Mouse (Mus musculus): ENCODE data around the gene H1foo.

The H1foo gene

DNA sequence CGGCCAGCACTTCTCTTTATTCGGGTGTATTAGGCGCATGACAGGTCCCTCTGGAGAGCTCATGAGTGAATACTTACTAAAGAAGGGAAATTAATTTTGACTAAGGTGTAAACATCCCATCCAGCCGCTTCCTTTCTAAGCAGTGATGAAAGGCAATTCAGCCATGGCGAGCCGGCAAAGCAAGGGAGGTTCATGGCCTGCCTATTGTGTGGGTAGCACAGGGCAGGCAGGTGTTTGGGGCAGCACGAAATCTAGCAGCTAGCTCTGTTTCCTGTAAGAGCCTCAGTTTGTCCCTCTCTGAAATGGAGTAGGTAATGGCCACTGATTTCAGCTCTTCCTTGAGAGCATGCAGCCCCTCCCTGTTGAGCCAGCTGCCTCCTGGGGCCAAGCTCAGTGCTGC is 39.8 kb downstream of the H1foo start:
- in situ Hi-C loops (cut with MboI, MseI), result no loop called here

- in situ Hi-C loops (cut with MboI, MseI), result no loop called here
These were observed 40.9 kb downstream of the H1foo start for GRCm38 (mm10) chr6:115985622-115986021.

DNA sequence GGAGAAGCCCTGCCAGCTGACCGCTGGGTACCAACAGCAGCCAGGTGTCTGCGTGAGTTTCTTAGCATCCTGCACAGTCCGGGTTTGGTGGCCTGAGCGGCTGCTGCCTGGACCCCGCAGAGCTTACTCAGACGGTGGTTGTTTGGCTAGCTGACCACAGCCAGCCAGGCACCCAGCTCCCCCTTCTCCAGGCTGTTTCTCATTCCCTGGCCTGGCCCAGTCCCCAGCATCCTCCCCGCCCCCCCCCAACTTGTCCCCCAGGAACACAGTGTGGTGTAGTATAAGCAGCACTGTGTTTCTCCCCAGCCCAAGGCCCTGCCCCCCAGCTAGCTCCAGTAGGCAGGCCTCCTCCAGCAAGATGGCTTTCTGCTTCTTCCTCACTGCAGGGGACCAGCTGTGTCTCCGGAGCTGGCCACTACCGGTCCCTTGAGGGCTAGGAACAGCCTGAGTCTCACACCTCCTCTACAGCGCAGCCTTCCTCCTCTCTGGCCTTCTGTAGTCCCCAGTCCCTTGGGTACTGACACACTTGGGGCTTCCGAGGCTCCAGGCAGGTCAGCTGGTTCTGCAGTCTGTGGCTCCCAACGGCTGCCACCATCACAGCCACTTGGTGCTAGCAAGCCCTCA is 41.8 kb downstream of the H1foo start:
- in situ Hi-C loops (cut with MboI, MseI), result no loop called here

DNA sequence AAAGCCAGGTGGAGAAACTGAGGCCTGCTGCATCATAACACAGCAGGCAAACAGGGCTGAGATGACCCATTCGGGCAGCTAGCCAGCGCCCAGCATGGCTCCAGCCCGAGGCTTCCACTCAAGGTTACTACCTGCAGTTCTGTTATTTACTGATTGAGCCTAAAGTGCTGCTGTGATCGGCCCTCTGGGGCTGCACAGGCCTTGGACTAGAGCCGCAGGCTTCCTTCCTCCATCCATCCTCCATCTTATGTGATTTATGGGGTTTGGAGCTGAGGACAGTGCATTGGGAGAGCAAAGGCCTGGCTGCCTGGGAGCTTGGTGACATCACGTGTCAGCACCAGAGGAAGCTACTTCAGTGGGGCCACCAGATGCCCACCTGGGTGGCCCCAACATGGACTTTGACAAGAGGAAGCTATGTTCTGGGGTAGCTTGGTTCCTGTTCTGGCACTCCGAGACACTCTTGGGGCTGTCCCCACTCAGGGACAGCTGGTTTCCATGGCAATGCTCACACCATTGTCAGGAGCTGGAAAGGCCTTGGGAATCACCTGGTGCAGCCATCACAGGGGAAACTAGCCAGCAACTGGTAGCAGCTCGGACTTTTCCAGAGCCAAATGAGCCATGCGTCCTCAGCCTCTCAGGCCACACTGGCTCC is 42.5 kb downstream of the H1foo start:
- in situ Hi-C loops (cut with MboI, MseI), result no loop called here

DNA sequence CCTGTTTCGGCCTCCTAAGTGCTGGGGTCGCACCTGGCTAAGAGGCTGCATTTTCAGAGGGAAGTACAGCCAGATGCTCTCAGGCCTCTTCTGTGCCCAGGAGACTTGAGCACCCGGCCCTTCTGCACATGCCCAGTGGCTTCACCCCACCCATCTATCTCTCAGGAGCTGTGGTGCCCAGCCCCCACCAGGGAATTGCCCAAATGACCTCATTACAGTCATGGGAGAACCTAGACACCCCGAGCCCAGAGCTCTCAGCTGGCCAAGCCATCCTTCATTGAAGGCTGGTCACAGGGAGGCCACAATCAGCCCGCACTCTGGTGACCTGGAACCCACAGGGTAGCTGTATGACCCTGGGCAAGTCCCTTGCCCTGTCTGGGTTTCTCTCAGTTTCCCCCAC is 44.3 kb downstream of the H1foo start:
- in situ Hi-C loops (cut with MboI, MseI), result no loop called here

DNA sequence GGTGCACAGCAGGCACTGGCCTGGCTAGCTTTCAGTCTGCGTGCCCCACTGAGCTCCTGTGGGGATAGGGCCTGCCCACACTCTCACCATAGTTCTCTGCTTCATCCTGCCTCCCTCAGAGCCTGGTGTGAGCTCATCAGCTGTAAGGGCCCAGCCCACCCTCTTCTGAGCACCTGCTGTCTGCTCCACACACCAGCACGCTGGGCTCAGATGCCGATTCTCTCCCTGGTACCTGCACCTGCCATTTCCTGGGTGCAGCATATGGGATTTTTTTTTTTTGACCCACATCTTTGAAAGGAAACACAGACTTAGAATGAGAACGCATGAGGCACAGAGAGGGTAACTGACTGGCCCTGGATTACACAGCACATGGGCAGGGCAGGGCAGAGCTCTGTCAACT is 44.9 kb downstream of the H1foo start:
- in situ Hi-C loops (cut with MboI, MseI), result loop anchor here (10.0 kb wide), 2 partner anchors 1895 to 1905 kb away; no protein-coding TSS in a partner anchor

DNA sequence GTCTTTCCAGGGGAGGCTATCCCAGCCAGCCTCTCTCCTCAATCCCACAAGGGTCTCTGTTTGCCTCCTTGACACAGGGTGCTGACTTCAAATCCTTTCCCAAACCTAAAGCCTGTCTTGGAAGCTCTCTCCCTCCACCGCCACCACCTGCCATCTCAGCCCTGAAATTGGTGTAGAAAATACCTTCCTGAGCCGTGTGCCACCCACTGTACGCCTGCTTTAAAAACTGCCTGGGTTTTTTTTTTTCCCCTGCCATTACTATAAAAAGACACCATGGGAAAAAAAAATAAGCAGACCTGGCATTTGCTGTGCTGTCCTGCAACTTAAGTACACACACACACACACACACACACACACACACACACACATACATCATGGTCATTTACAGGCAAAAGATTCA is 45.3 kb downstream of the H1foo start:
- in situ Hi-C loops (cut with MboI, MseI), result loop anchor here (10.0 kb wide), 2 partner anchors 1895 to 1905 kb away; no protein-coding TSS in a partner anchor

DNA sequence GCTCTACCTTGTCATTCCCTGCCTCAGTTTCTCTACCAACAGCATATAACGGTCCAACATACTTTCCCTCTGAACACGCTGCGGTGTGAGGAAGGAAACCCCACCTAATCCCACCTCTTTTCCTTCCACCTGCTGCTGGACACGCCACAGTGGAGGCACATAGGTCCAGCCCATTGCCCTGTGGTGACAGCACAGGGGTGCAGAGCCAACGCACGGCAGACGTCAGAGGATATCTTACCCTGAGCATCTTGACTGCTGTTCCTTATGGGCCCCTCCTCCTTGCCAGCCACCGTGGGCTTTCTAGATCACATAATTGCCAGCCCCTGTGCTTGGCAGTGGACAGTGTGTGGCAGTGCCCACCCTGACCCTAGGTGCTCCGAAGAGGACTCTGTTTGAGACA is 45.7 kb downstream of the H1foo start:
- in situ Hi-C loops (cut with MboI, MseI), result loop anchor here (10.0 kb wide), 2 partner anchors 1894 to 1904 kb away; no protein-coding TSS in a partner anchor

- in situ Hi-C loops (cut with MboI, MseI), result loop anchor here (10.0 kb wide), 2 partner anchors 1894 to 1904 kb away; no protein-coding TSS in a partner anchor
These were observed 46.6 kb downstream of the H1foo start for GRCm38 (mm10) chr6:115991108-115991880.

GRCm38 (mm10) chr6:115991881-115992620 is 47.3 kb downstream of the H1foo start:
- in situ Hi-C loops (cut with MboI, MseI), result loop anchor here (10.0 kb wide), 2 partner anchors 1893 to 1903 kb away; no protein-coding TSS in a partner anchor

DNA sequence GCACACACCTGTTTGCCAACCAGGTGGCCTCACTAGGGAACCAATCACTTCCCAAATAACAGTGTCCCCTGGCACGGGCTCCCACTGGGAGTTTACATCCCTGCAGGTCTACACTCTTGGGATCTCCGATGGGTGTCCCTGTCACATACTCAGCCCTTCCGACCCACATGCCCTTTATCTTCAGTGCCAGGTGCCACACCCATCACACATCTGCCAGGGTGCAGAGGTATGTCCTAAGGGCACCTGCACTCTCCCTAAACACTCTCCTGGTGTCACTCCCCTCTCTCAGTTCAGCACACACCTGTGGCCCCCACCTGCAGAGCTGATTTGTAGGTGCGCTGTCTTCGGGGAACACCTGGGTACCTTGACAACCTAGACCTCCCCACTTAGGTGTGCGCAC is 48.2 kb downstream of the H1foo start:
- in situ Hi-C loops (cut with MboI, MseI), result loop anchor here (10.0 kb wide), 2 partner anchors 1892 to 1902 kb away; no protein-coding TSS in a partner anchor

DNA sequence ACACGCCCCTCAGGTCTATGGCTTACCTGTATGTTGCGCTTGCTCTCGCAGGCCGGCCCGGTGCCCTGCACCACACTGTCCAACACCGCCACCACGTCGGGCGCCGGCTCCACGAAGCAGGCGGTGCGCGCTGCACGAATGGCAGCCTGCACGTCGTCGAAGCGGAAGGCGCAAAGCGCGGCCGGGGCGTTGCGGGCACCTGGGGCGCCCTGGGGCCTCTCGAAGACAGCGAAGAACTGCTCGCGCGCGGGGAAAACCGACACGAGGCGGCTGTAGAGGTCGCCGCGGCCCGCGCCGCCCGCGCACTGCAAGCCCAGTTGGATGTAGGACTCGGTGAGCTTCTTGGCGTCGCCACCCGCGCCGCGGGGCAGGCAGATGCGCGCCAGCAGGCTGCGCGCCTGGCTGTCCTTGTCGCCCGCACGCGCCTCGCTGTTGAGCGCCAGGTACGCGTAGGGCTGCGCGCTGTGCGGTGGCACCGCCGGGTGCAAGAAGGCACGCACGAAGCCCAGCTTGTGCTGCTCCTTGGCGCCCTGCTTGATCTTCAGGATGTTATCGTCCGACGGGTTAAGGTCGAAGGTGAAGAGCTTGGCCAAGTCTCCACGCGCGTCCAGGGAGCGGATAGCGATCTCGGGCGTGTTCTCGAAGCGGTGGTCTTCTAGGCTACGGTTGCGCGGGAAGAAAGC is 48.9 kb downstream of the H1foo start:
- in situ Hi-C loops (cut with MboI, MseI), result loop anchor here (10.0 kb wide), 2 partner anchors 1891 to 1901 kb away; no protein-coding TSS in a partner anchor

GRCm38 (mm10) chr6:115994146-115994876 is 49.6 kb downstream of the H1foo start:
- in situ Hi-C loops (cut with MboI, MseI), result loop anchor here (10.0 kb wide), 2 partner anchors 1890 to 1900 kb away; no protein-coding TSS in a partner anchor

DNA sequence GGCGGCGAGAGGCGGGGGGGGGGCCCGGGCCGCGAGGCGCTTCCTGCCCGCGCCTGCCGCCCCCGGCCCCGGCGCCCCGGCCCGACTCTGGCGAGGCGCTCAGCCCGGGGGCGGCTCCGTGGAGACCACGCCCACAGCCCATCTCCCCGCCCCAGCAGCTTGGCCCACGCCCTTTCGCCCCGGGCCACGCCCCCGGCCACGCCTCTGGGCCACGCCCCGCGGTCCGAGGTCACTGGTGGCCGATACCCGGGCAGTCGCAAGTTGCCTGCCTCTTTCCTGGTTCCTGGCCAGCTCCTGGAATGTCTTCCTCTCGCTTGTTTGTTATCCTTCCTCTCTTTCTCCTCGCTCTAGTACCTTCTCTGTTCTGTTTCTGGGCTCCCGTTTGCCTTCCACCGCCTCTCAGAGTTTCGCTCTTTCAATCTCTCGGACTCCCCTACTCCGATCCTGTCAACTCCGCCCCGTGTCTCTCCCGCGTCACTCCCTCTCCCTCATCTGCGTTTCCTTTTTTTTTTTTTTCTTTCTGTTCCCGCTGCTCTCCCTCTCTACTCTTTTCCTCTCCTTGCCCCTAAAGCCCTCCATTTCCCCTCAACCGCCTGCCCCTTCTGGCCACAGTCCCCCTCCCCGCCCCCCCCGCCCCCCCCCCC is 50.3 kb downstream of the H1foo start, which contains the start of gene Plxnd1:
Plxnd1 (minus strand) TSS at position 129 of the 644 bp plus-strand sequence.
- in situ Hi-C loops (cut with MboI, MseI), result loop anchor here (5.0 to 10.0 kb wide), 3 partner anchors 103 to 1900 kb away; no protein-coding TSS in a partner anchor

DNA sequence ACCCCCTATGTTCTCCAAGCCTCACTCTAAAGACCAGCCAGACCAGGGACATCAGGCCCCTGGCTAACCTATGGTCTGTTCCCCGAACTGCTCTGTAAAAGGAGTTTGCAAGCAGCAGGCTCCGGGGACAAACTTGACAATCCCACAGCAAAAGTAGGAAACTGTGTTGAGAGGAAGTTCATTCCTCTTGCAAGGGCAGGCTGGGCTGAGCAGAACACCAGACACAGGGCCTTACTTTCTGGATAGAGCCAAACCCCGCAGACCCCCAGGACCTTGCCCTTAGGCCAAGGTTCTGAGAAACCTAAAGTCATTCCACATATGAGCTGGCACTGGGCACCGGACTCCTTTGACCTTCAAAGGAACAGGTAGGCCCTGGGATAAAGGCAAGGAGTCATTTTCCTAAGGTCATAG is 50.8 kb downstream of the H1foo start:
- in situ Hi-C loops (cut with MboI, MseI), result loop anchor here (5.0 to 10.0 kb wide), 3 partner anchors 103 to 1899 kb away; no protein-coding TSS in a partner anchor

- in situ Hi-C loops (cut with MboI, MseI), result loop anchor here (5.0 to 10.0 kb wide), 3 partner anchors 104 to 1898 kb away; no protein-coding TSS in a partner anchor
These were observed 51.6 kb downstream of the H1foo start for GRCm38 (mm10) chr6:115996171-115996851.

- in situ Hi-C loops (cut with MboI, MseI), result loop anchor here (5.0 to 10.0 kb wide), 3 partner anchors 106 to 1897 kb away; no protein-coding TSS in a partner anchor
These were observed 53.1 kb downstream of the H1foo start for GRCm38 (mm10) chr6:115997726-115998311.

GRCm38 (mm10) chr6:115998758-115999157 is 54.0 kb downstream of the H1foo start:
- in situ Hi-C loops (cut with MboI, MseI), result loop anchor here (5.0 to 10.0 kb wide), 3 partner anchors 106 to 1896 kb away; no protein-coding TSS in a partner anchor

Measured in T-helper 17 cell (primary cell).